ENCODE assay signal across 10 mouse cellular contexts in genomic region chr10:86703375-86703774, GRCm38 (mm10). TPM values are rescaled to one million over a fixed set of nuclear protein-coding genes. Genes with fewer than 3 reads are reported as not detected.
A peak's percentile ranks its signal among the peaks of the same experiment; 100 is the strongest.
DNase-seq lines count a peak whose midpoint lies in the region; ATAC-seq and TF ChIP-seq lines count a peak whose summit lies in the region.
"Had no signal": no experiment of that assay in that cellular context is flagged by ENCODE, and none has a peak within 500 bp of the region (broad histone marks: within the 10 kb centered on the region; RNA-seq: fewer than 3 reads in every experiment).

No protein-coding gene starts in this region.

- H3K27me3 ChIP-seq in CH12.LX (replicated peaks): no peaks in the 10 kb centered on the region
- H3K27me3 ChIP-seq in heart, postnatal 0 days (ENCODE audit: control insufficient read depth, insufficient read depth, low read length): no peaks in the 10 kb centered on the region
- no peaks in the 10 kb centered on the region for H3K27me3 ChIP-seq in liver, embryonic 15.5 days

- DNase-seq in gastrocnemius, adult 2 months: no peak
- no peak for DNase-seq in gastrocnemius, postnatal 25 days
- DNase-seq in CH12.LX (ENCODE audit: extremely low read depth): no peak
- no peak for DNase-seq in heart, postnatal 0 days (ENCODE audit: low spot score)
- no peak for DNase-seq in spleen, postnatal 4 days (ENCODE audit: low spot score in 2 of 2)
- no peak for DNase-seq in c-Kit-positive CD71-positive TER-119-positive erythroid progenitor cells, embryonic 14.5 days (ENCODE audit: low spot score)
- DNase-seq: lung, adult 18-20 months; spleen, adult 18-20 months had no signal

- H3K4me2 ChIP-seq in CH12.LX (ENCODE audit: insufficient read depth, low read depth, poor library complexity, severe bottlenecking): peak overlapping the region; percentile 63
- H3K4me2 ChIP-seq in heart, postnatal 0 days (ENCODE audit: low read depth, low read length): peak overlapping the region; percentile 78
- H3K4me2 ChIP-seq in liver, embryonic 15.5 days: peak overlapping the region; percentile 89

- peaks cover 51 to 60% of the 10 kb centered on the region in 2 experiments for H3K36me3 ChIP-seq in CH12.LX (replicated peaks in 1 of 2; ENCODE audit: control insufficient read depth in 1 of 2, insufficient read depth in 1 of 2, low read length in 1 of 2)
- H3K36me3 ChIP-seq in heart, postnatal 0 days (replicated peaks; ENCODE audit: control insufficient read depth, insufficient read depth, low read length): peaks cover 44% of the 10 kb centered on the region
- peaks cover 49% of the 10 kb centered on the region for H3K36me3 ChIP-seq in liver, embryonic 15.5 days (replicated peaks)

- TF ChIP-seq POLR2A in CH12.LX (IDR thresholded peaks at IDR 0.05; ENCODE audit: low read depth, low read length): no peak; the same call in 1 of the 2 replicates

- H3K9me3 ChIP-seq in CH12.LX (replicated peaks; ENCODE audit: low read length): no peaks in the 10 kb centered on the region
- H3K9me3 ChIP-seq in heart, postnatal 0 days (replicated peaks; ENCODE audit: control insufficient read depth, low read length): no peaks in the 10 kb centered on the region
- no peaks in the 10 kb centered on the region for H3K9me3 ChIP-seq in liver, embryonic 15.5 days (replicated peaks)

- no peak for ATAC-seq in heart, postnatal 0 days (ENCODE audit: insufficient read depth, low read depth)
- ATAC-seq in liver, embryonic 15.5 days (ENCODE audit: insufficient read depth): no peak
- no peak for ATAC-seq in granulocyte monocyte progenitor cell, adult 5-6 weeks (replicated peaks; ENCODE audit: poor library complexity, severe bottlenecking)

- intact Hi-C loops in gastrocnemius, adult 2 months (cut with DNase I): loop anchor here (10.0 kb wide), 1 partner anchor 131 kb away; no protein-coding TSS in a partner anchor

- peaks cover 12 to 39% of the 10 kb centered on the region in 2 experiments; a peak in 3 of 4 replicates for H3K4me1 ChIP-seq in CH12.LX (ENCODE audit: control insufficient read depth in 1 of 2, insufficient read depth in 2 of 2)
- peaks cover 37% of the 10 kb centered on the region for H3K4me1 ChIP-seq in heart, postnatal 0 days (ENCODE audit: control insufficient read depth, insufficient read depth)
- H3K4me1 ChIP-seq in liver, embryonic 15.5 days (replicated peaks): peaks cover 64% of the 10 kb centered on the region

- H3K9ac ChIP-seq in CH12.LX (ENCODE audit: insufficient read depth, low read depth): peak overlapping the region; percentile 94
- H3K9ac ChIP-seq in heart, postnatal 0 days (replicated peaks; ENCODE audit: low read depth, low read length): peak overlapping the region; percentile 68
- peak overlapping the region; percentile 93 for H3K9ac ChIP-seq in liver, embryonic 15.5 days

- TF ChIP-seq CTCF in gastrocnemius, adult 2 months (IDR thresholded peaks at IDR 0.05): no peak
- TF ChIP-seq CTCF in CH12.LX (conservative IDR thresholded peaks at IDR 0.05 in 1 of 2, IDR thresholded peaks at IDR 0.05 in 1 of 2; ENCODE audit: low read depth in 2 of 2, low read length in 2 of 2): no peak
- TF ChIP-seq CTCF in heart, postnatal 0 days (IDR thresholded peaks at IDR 0.05; ENCODE audit: low read depth): no peak

- TF ChIP-seq RAD21 in CH12.LX (IDR thresholded peaks at IDR 0.05; ENCODE audit: low read depth, low read length): no peak

- 41% methylated on average over 4 of the region's 4 CpGs for WGBS in heart, postnatal 0 days
- 62% methylated on average over 4 of the region's 4 CpGs for WGBS in liver, embryonic 15.5 days (ENCODE audit: insufficient replicate concordance)

- H3K27ac ChIP-seq in gastrocnemius, adult 2 months: no peak overlapping the region; the same call in 1 of the 2 replicates
- no peak overlapping the region for H3K27ac ChIP-seq in CH12.LX (ENCODE audit: insufficient read depth, low read depth)
- H3K27ac ChIP-seq in heart, postnatal 0 days (ENCODE audit: low read depth): peak overlapping the region; percentile 94; the same call in 1 of the 2 replicates
- H3K27ac ChIP-seq in liver, embryonic 15.5 days (replicated peaks): no peak overlapping the region

- in situ Hi-C loops in CH12.LX (cut with MboI; ENCODE audit: low pct_ligation_motif_present, low pct_unique_long_range_greater_than_20kb, low sequenced_read_pairs): no loop called here

- H3K4me3 ChIP-seq in gastrocnemius, adult 2 months: peak overlapping the region; percentile 84
- peak overlapping the region; percentile 93 to 99 (median 96) for H3K4me3 ChIP-seq in CH12.LX (replicated peaks in 1 of 3; ENCODE audit: low read depth in 2 of 3, low read length in 2 of 3, poor library complexity in 1 of 3)
- peak overlapping the region; percentile 74 for H3K4me3 ChIP-seq in heart, postnatal 0 days (ENCODE audit: low read depth, low read length)
- H3K4me3 ChIP-seq in liver, embryonic 15.5 days (replicated peaks): peak overlapping the region; percentile 77

- dilution Hi-C loops in CH12.LX (cut with MboI; ENCODE audit: extremely low pct_ligation_motif_present, extremely low pct_unique_long_range_greater_than_20kb, low sequenced_read_pairs): no loop called here

- TF ChIP-seq EP300 in CH12.LX (IDR thresholded peaks at IDR 0.05; ENCODE audit: low read length): no peak
- no peak for TF ChIP-seq EP300 in heart, postnatal 0 days (IDR thresholded peaks at IDR 0.05; ENCODE audit: low read depth)

- peaks cover 65% of the 10 kb centered on the region for H3K79me2 ChIP-seq in CH12.LX (replicated peaks; ENCODE audit: control insufficient read depth, extremely low read depth, insufficient read depth, poor library complexity, severe bottlenecking)

TF ChIP-seq in CH12.LX, 34 proteins besides CTCF, POLR2A, EP300 and RAD21:
- TF ChIP-seq JUN (IDR thresholded peaks at IDR 0.05; ENCODE audit: insufficient read depth, low read depth, low read length) (no peak), MAZ (IDR thresholded peaks at IDR 0.05; ENCODE audit: low read depth, low read length) (no peak), SIN3A (IDR thresholded peaks at IDR 0.05; ENCODE audit: low read length) (peak; percentile 74)

RNA-seq across cellular contexts. Expression of gene Hsp90b1, which starts 1.9 kb away (rescaled TPM):
- total RNA-seq in gastrocnemius, adult 2 months (2021): 100 to 1,000 TPM; 108 to 149 TPM
- 100 to 1,000 TPM; 113 to 140 TPM for total RNA-seq in gastrocnemius, postnatal 25 days (2021)
- 635 and 991 TPM in 2 replicates for total RNA-seq in CH12.LX (2012; rRNA removed)
- 799 and 863 TPM in 2 replicates for total RNA-seq in CH12.LX (2014; rRNA removed)
- 1,137 and 1,160 TPM in 2 replicates for polyA plus RNA-seq in CH12.LX (2012; ENCODE audit: insufficient read length, low read depth)
- total RNA-seq in heart, postnatal 0 days (2014; rRNA removed; ENCODE audit: low replicate concordance): 99.3 and 144 TPM in 2 replicates
- polyA plus RNA-seq in heart, postnatal 0 days (2015; fragmentation: Nextera tagmentation; extraction: Ambion mirVana): 175 and 207 TPM in 2 replicates
- 273 and 302 TPM in 2 replicates for polyA plus RNA-seq in liver, embryonic 15.5 days (2015; fragmentation: Nextera tagmentation; extraction: Ambion mirVana)
- total RNA-seq in granulocyte monocyte progenitor cell, adult 5-6 weeks (2014; fragmentation: Nextera tagmentation): 647 and 690 TPM in 2 replicates
- 1,472 and 1,643 TPM in 2 replicates for total RNA-seq in granulocyte monocyte progenitor cell, adult 5-6 weeks (2017)

RNA-seq across cellular contexts. Expression of gene Ttc41, which starts 2.2 kb away (rescaled TPM):
- total RNA-seq in gastrocnemius, adult 2 months (2021): 1 to 10 TPM; 2.3 to 2.5 TPM
- 1 to 10 TPM; 1.4 to 1.5 TPM for total RNA-seq in gastrocnemius, postnatal 25 days (2021)
- total RNA-seq in CH12.LX (2012; rRNA removed): 4.0 and 4.4 TPM in 2 replicates
- 3.6 and 4.2 TPM in 2 replicates for total RNA-seq in CH12.LX (2014; rRNA removed)
- 3.3 and 3.6 TPM in 2 replicates for polyA plus RNA-seq in CH12.LX (2012; ENCODE audit: insufficient read length, low read depth)
- total RNA-seq in heart, postnatal 0 days (2014; rRNA removed; ENCODE audit: low replicate concordance): 1.1 and 4.5 TPM in 2 replicates
- 1.2 TPM in 2 replicates for polyA plus RNA-seq in heart, postnatal 0 days (2015; fragmentation: Nextera tagmentation; extraction: Ambion mirVana)
- polyA plus RNA-seq in liver, embryonic 15.5 days (2015; fragmentation: Nextera tagmentation; extraction: Ambion mirVana): 0.53 and 0.59 TPM in 2 replicates
- 0.58 and 7.0 TPM in 2 replicates for total RNA-seq in granulocyte monocyte progenitor cell, adult 5-6 weeks (2014; fragmentation: Nextera tagmentation)
- 2.0 and 2.2 TPM in 2 replicates for total RNA-seq in granulocyte monocyte progenitor cell, adult 5-6 weeks (2017)
